9 mouse cellular contexts compared by ENCODE assay signal in the genomic region with DNA sequence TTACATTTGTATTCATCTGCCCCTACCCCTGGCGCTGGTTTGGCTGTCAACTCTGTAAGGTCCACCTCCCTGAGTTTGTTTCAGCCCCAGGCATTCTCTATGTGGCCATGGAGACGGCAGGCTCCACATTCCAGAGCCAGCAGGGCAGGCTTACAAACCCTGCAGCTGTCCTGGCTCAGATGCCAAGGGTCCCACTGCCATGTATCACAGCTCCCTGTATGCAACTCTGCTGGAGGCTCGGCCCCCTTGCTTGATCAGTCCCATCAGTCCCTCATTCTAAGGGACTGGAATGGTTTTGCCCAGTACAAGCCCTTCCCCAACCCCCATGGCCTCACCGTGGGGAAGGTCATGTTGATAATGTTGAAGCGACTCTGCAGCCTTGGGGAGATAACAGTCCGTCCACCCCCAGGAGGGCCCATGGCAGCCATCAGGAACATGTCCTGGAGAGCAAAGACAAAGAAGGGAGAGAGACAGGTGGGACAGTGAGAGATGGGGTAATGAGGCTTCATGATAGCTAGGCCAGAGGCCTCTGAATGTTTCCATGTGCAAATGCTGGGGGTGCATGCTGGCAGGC. TPM values are rescaled to one million over a fixed set of nuclear protein-coding genes. Genes with fewer than 3 reads are reported as not detected.
DNase-seq lines count a peak whose midpoint lies in the region; ATAC-seq lines count a peak whose summit lies in the region.
"Had no signal": no experiment of that assay in that cellular context is flagged by ENCODE, and none has a peak within 500 bp of the region (broad histone marks: within the 10 kb centered on the region; RNA-seq: fewer than 3 reads in every experiment).

No protein-coding gene starts in this region.

- ATAC-seq in embryonic facial prominence, embryonic 11.5 days (replicated peaks; ENCODE audit: insufficient number of reproducible peaks, low FRiP score, low TSS enrichment, low read depth): no peak
- ATAC-seq: Patski had no signal

- H3K4me3 ChIP-seq in embryonic facial prominence, embryonic 11.5 days (ENCODE audit: low read depth, low read length): no peak overlapping the region
- peak overlapping the region; percentile 7; the same call in 1 of the 2 replicates for H3K4me3 ChIP-seq in midbrain, embryonic 10.5 days

- WGBS in embryonic facial prominence, embryonic 11.5 days: 33% methylated on average over 6 of the region's 6 CpGs
- WGBS in midbrain, embryonic 10.5 days: 22% methylated on average over 6 of the region's 6 CpGs

- peak; percentile 72 for DNase-seq in left cerebral cortex, postnatal 4 days
- no peak for DNase-seq in left cerebral cortex, adult 11 months (ENCODE audit: low spot score)
- peak; percentile 44 for DNase-seq in embryonic facial prominence, embryonic 11.5 days (ENCODE audit: low spot score)
- peak; percentile 17 for DNase-seq in kidney, adult 18-20 months
- DNase-seq in midbrain, embryonic 10.5 days (ENCODE audit: low spot score): peak; percentile 59
- no peak for DNase-seq in natural killer cell, adult 2 months (ENCODE audit: low spot score in 2 of 2)
- DNase-seq in thymus, postnatal 4 days: no peak
- DNase-seq in spleen, postnatal 10 days (ENCODE audit: low spot score in 2 of 2): no peak

- H3K4me1 ChIP-seq in embryonic facial prominence, embryonic 11.5 days (ENCODE audit: control insufficient read depth, insufficient read depth, low read length): no peaks in the 10 kb centered on the region
- H3K4me1 ChIP-seq in midbrain, embryonic 10.5 days: peaks cover 29% of the 10 kb centered on the region

- no peak overlapping the region for H3K9ac ChIP-seq in embryonic facial prominence, embryonic 11.5 days (replicated peaks; ENCODE audit: low read length)

- H3K27ac ChIP-seq in embryonic facial prominence, embryonic 11.5 days (replicated peaks; ENCODE audit: low read depth, low read length): no peak overlapping the region
- H3K27ac ChIP-seq in midbrain, embryonic 10.5 days (replicated peaks): peak overlapping the region; percentile 80

- H3K4me2 ChIP-seq in embryonic facial prominence, embryonic 11.5 days (ENCODE audit: low read depth, low read length): no peak overlapping the region

- no peaks in the 10 kb centered on the region for H3K9me3 ChIP-seq in embryonic facial prominence, embryonic 11.5 days (replicated peaks; ENCODE audit: control insufficient read depth, low read length)
- H3K9me3 ChIP-seq in midbrain, embryonic 10.5 days (replicated peaks): no peaks in the 10 kb centered on the region

- intact Hi-C loops in left cerebral cortex, postnatal 4 days (cut with DNase I): no loop called here

- H3K27me3 ChIP-seq in embryonic facial prominence, embryonic 11.5 days (ENCODE audit: control insufficient read depth, insufficient read depth, low read length): no peaks in the 10 kb centered on the region
- no peaks in the 10 kb centered on the region for H3K27me3 ChIP-seq in midbrain, embryonic 10.5 days (ENCODE audit: low read depth, poor library complexity, severe bottlenecking)

- H3K36me3 ChIP-seq in embryonic facial prominence, embryonic 11.5 days (replicated peaks; ENCODE audit: control insufficient read depth, insufficient read depth, low read depth, low read length): no peaks in the 10 kb centered on the region
- no peaks in the 10 kb centered on the region for H3K36me3 ChIP-seq in midbrain, embryonic 10.5 days

RNA-seq across cellular contexts. Expression of a gene that starts 43.6 kb away (rescaled TPM):
- 10 to 100 TPM; 77.2 to 85.8 TPM for total RNA-seq in left cerebral cortex, postnatal 4 days (2021)
- 25.9 and 26.2 TPM in 2 replicates for polyA plus RNA-seq in embryonic facial prominence, embryonic 11.5 days (2014; fragmentation: Nextera tagmentation; extraction: Ambion mirVana)
- polyA plus RNA-seq in midbrain, embryonic 10.5 days (2016; fragmentation: Nextera tagmentation; extraction: Ambion mirVana): 31.8 and 37.1 TPM in 2 replicates

RNA-seq across cellular contexts. Expression of a gene that starts 59.1 kb away (rescaled TPM):
- total RNA-seq in left cerebral cortex, postnatal 4 days (2021): 1 to 10 TPM; 3.1 to 4.2 TPM
- 13.6 and 18.1 TPM in 2 replicates for polyA plus RNA-seq in embryonic facial prominence, embryonic 11.5 days (2014; fragmentation: Nextera tagmentation; extraction: Ambion mirVana)
- 16.9 and 21.4 TPM in 2 replicates for polyA plus RNA-seq in midbrain, embryonic 10.5 days (2016; fragmentation: Nextera tagmentation; extraction: Ambion mirVana)

Comparison
In these comparisons a context has a peak if more than half of its experiments do, and no peak if none do; other contexts are left out.
1. DNase-seq: peak in left cerebral cortex, postnatal 4 days (single experiment), embryonic facial prominence, embryonic 11.5 days (single experiment), kidney, adult 18-20 months (single experiment) and midbrain, embryonic 10.5 days (single experiment); none in left cerebral cortex, adult 11 months (single experiment), natural killer cell, adult 2 months (0 of 2), thymus, postnatal 4 days (single experiment) and spleen, postnatal 10 days (0 of 2).